Mouse (Mus musculus) embryo, embryonic 10.5 days (tissue): Measurements from ENCODE around the gene Tnxb.

Experiments
- DNase-seq: peaks from one replicate; pipeline ENCODE4 v3.0.0-alpha.2; 2015; ENCODE audit warnings: low spot score

The Tnxb gene

GRCm38 (mm10) chr17:34643944-34644343, 26.4 kb upstream of the Tnxb start:
- no peak for DNase-seq

- peak; percentile 99 for DNase-seq
Observed at GRCm38 (mm10) chr17:34644608-34645007, 25.7 kb upstream of the Tnxb start, which contains the start of gene Fkbpl. TSS of gene Fkbpl (plus strand) at chr17:34644764.

- DNase-seq: no peak
Observed at GRCm38 (mm10) chr17:34645256-34645829, 25.0 kb upstream of the Tnxb start.

- DNase-seq: no peak
Observed at GRCm38 (mm10) chr17:34645831-34646511, 24.4 kb upstream of the Tnxb start.

GRCm38 (mm10) chr17:34646906-34647787, 23.2 kb upstream of the Tnxb start, which contains the start of gene Atf6b:
TSS of gene Atf6b (plus strand) at chr17:34647146.
- peak; percentile 98 for DNase-seq

- DNase-seq: no peak
Observed at GRCm38 (mm10) chr17:34648141-34648890, 22.0 kb upstream of the Tnxb start.

GRCm38 (mm10) chr17:34649106-34649864, 21.1 kb upstream of the Tnxb start:
- DNase-seq: no peak

GRCm38 (mm10) chr17:34650781-34651180, 19.6 kb upstream of the Tnxb start:
- DNase-seq: no peak

GRCm38 (mm10) chr17:34651507-34652221, 18.7 kb upstream of the Tnxb start:
- DNase-seq: peak; percentile 64

- DNase-seq: no peak
Observed at GRCm38 (mm10) chr17:34652546-34652945, 17.8 kb upstream of the Tnxb start.

GRCm38 (mm10) chr17:34652985-34653384, 17.4 kb upstream of the Tnxb start:
- no peak for DNase-seq

- peak; percentile 78 for DNase-seq
Observed at GRCm38 (mm10) chr17:34653746-34654285, 16.5 kb upstream of the Tnxb start.

GRCm38 (mm10) chr17:34654392-34654791, 15.9 kb upstream of the Tnxb start:
- DNase-seq: no peak

- DNase-seq: no peak
Observed at GRCm38 (mm10) chr17:34655160-34655559, 15.2 kb upstream of the Tnxb start.

GRCm38 (mm10) chr17:34655581-34655991, 14.7 kb upstream of the Tnxb start:
- DNase-seq: no peak

GRCm38 (mm10) chr17:34656666-34657065, 13.7 kb upstream of the Tnxb start:
- DNase-seq: no peak

- DNase-seq: no peak
Observed at GRCm38 (mm10) chr17:34657271-34657670, 13.1 kb upstream of the Tnxb start.

- DNase-seq: no peak
Observed at GRCm38 (mm10) chr17:34658145-34658544, 12.2 kb upstream of the Tnxb start.

GRCm38 (mm10) chr17:34658591-34658990, 11.7 kb upstream of the Tnxb start:
- DNase-seq: no peak

GRCm38 (mm10) chr17:34659181-34659896, 11.0 kb upstream of the Tnxb start:
- no peak for DNase-seq
